Mouse (Mus musculus): ENCODE measurements at regions not wholly inside any gene's neighbourhood (a gene's known extent, or its start where the extent isn't known, plus 50 kb on each side); places are given as distances from the start of the nearest gene placed in this dataset.

GRCm38 (mm10) chr1:136761467-136761866 lies 136.8 kb downstream of the Zfp281 start:
- TF ChIP-seq PAX5 (IDR thresholded peaks at IDR 0.05; ENCODE audit: low read length) (no peak), CTCF (conservative IDR thresholded peaks at IDR 0.05 in 1 of 2, IDR thresholded peaks at IDR 0.05 in 1 of 2; ENCODE audit: low read depth in 2 of 2, low read length in 2 of 2) (no peak), EP300 (IDR thresholded peaks at IDR 0.05; ENCODE audit: low read length) (no peak), POLR2A (IDR thresholded peaks at IDR 0.05; ENCODE audit: low read depth, low read length) (no peak), TBP (conservative IDR thresholded peaks at IDR 0.05; ENCODE audit: low read depth, low read length) (no peak), CHD2 (IDR thresholded peaks at IDR 0.05; ENCODE audit: low read length) (no peak)

All from CH12.LX (cell line).